Mouse (Mus musculus): ENCODE data around the gene Yap1. TPM values are rescaled to one million over a fixed set of nuclear protein-coding genes. Genes with fewer than 3 reads are reported as not detected.

Yap1 gene
- polyA plus RNA-seq, 1 experiment from 2014 or later, result 54.8 TPM

- Histone ChIP-seq H3K27ac (peak overlapping the region; percentile 5; the same call in 1 of the 2 replicates), H3K9ac (no peak overlapping the region), H3K27me3 (no peaks in the 10 kb centered on the region), H3K4me3 (no peak overlapping the region), H3K36me3 (peaks cover 80% of the 10 kb centered on the region), H3K4me1 (peaks cover 14% of the 10 kb centered on the region), H3K9me3 (no peaks in the 10 kb centered on the region), H3K4me2 (no peak overlapping the region)
- ATAC-seq (ENCODE audit: insufficient number of reproducible peaks, insufficient read depth, low FRiP score, low TSS enrichment, low read depth), result no peak
- WGBS, result 83% methylated on average over 4 of the region's 4 CpGs
Observed at GRCm38 (mm10) chr9:7947946-7948345, 56.5 kb downstream of the Yap1 start.

GRCm38 (mm10) chr9:7943796-7944462 is 60.5 kb downstream of the Yap1 start:
- ATAC-seq (ENCODE audit: insufficient number of reproducible peaks, insufficient read depth, low FRiP score, low TSS enrichment, low read depth), result no peak
- H3K27me3 ChIP-seq, result no peaks in the 10 kb centered on the region
- no peak overlapping the region for H3K4me2 ChIP-seq
- peaks cover 77% of the 10 kb centered on the region for H3K36me3 ChIP-seq
- no peak overlapping the region for H3K4me3 ChIP-seq
- peaks cover 7% of the 10 kb centered on the region; the same call in 1 of the 2 replicates for H3K4me1 ChIP-seq
- H3K9ac ChIP-seq, result no peak overlapping the region
- 87% methylated on average over 7 of the region's 7 CpGs for WGBS
- no peaks in the 10 kb centered on the region for H3K9me3 ChIP-seq
- H3K27ac ChIP-seq, result no peak overlapping the region; the same call in 1 of the 2 replicates

GRCm38 (mm10) chr9:7942701-7943100 is 61.7 kb downstream of the Yap1 start:
- Histone ChIP-seq H3K4me2 (no peak overlapping the region), H3K4me1 (peaks cover 6% of the 10 kb centered on the region; the same call in 1 of the 2 replicates), H3K9ac (no peak overlapping the region), H3K27me3 (no peaks in the 10 kb centered on the region), H3K27ac (no peak overlapping the region), H3K36me3 (peaks cover 73% of the 10 kb centered on the region), H3K9me3 (no peaks in the 10 kb centered on the region), H3K4me3 (no peak overlapping the region)
- no peak for ATAC-seq (ENCODE audit: insufficient number of reproducible peaks, insufficient read depth, low FRiP score, low TSS enrichment, low read depth)
- WGBS, result 45% methylated on average over 8 of the region's 8 CpGs

- no peak overlapping the region for H3K4me2 ChIP-seq
- no peaks in the 10 kb centered on the region for H3K9me3 ChIP-seq
- no peaks in the 10 kb centered on the region for H3K27me3 ChIP-seq
- ATAC-seq (ENCODE audit: insufficient number of reproducible peaks, insufficient read depth, low FRiP score, low TSS enrichment, low read depth), result no peak
- peaks cover 82% of the 10 kb centered on the region for H3K36me3 ChIP-seq
- H3K9ac ChIP-seq, result no peak overlapping the region
- WGBS, result 87% methylated on average over 4 of the region's 4 CpGs
- H3K4me1 ChIP-seq, result no peaks in the 10 kb centered on the region
- H3K4me3 ChIP-seq, result no peak overlapping the region
- H3K27ac ChIP-seq, result no peak overlapping the region
Observed at GRCm38 (mm10) chr9:7940075-7940474, 64.3 kb downstream of the Yap1 start.

- Histone ChIP-seq H3K36me3 (peaks cover 93% of the 10 kb centered on the region), H3K4me2 (no peak overlapping the region), H3K4me1 (no peaks in the 10 kb centered on the region), H3K9ac (no peak overlapping the region), H3K9me3 (peaks cover 21% of the 10 kb centered on the region), H3K4me3 (no peak overlapping the region), H3K27ac (no peak overlapping the region), H3K27me3 (no peaks in the 10 kb centered on the region)
- WGBS, result 97% methylated on average over 10 of the region's 10 CpGs
- no peak for ATAC-seq (ENCODE audit: insufficient number of reproducible peaks, insufficient read depth, low FRiP score, low TSS enrichment, low read depth)
Observed at GRCm38 (mm10) chr9:7934419-7934818, 70.0 kb downstream of the Yap1 start.

- H3K4me1 ChIP-seq, result no peaks in the 10 kb centered on the region; the same call in 1 of the 2 replicates
- H3K4me3 ChIP-seq, result no peak overlapping the region
- WGBS, result 58% methylated on average over 6 of the region's 6 CpGs
- H3K4me2 ChIP-seq, result no peak overlapping the region
- H3K9ac ChIP-seq, result no peak overlapping the region
- peaks cover 21% of the 10 kb centered on the region for H3K9me3 ChIP-seq
- ATAC-seq (ENCODE audit: insufficient number of reproducible peaks, insufficient read depth, low FRiP score, low TSS enrichment, low read depth), result no peak
- no peaks in the 10 kb centered on the region for H3K27me3 ChIP-seq
- no peak overlapping the region for H3K27ac ChIP-seq
- H3K36me3 ChIP-seq, result peaks cover 92% of the 10 kb centered on the region
Observed at GRCm38 (mm10) chr9:7929552-7929951, 74.8 kb downstream of the Yap1 start.

GRCm38 (mm10) chr9:7928866-7929265 is 75.5 kb downstream of the Yap1 start:
- Histone ChIP-seq H3K36me3 (peaks cover 88% of the 10 kb centered on the region), H3K9me3 (peaks cover 17% of the 10 kb centered on the region)
- 79% methylated on average over 3 of the region's 3 CpGs for WGBS

GRCm38 (mm10) chr9:7928207-7928793 is 76.1 kb downstream of the Yap1 start:
- Histone ChIP-seq H3K4me1 (no peaks in the 10 kb centered on the region; the same call in 1 of the 2 replicates), H3K27me3 (no peaks in the 10 kb centered on the region), H3K36me3 (peaks cover 82% of the 10 kb centered on the region), H3K9me3 (peaks cover 14% of the 10 kb centered on the region), H3K9ac (no peak overlapping the region), H3K27ac (no peak overlapping the region), H3K4me2 (no peak overlapping the region), H3K4me3 (no peak overlapping the region)
- 86% methylated on average over 3 of the region's 3 CpGs for WGBS
- ATAC-seq (ENCODE audit: insufficient number of reproducible peaks, insufficient read depth, low FRiP score, low TSS enrichment, low read depth), result no peak

More at GRCm38 (mm10) chr9:7928866-7929265, 75.5 kb downstream of the Yap1 start:
- Histone ChIP-seq H3K4me2 (no peak overlapping the region), H3K27me3 (no peaks in the 10 kb centered on the region), H3K27ac (no peak overlapping the region), H3K9ac (no peak overlapping the region), H3K4me3 (no peak overlapping the region), H3K4me1 (no peaks in the 10 kb centered on the region; the same call in 1 of the 2 replicates)
- no peak for ATAC-seq (ENCODE audit: insufficient number of reproducible peaks, insufficient read depth, low FRiP score, low TSS enrichment, low read depth)

GRCm38 (mm10) chr9:7914925-7915324 is 89.5 kb downstream of the Yap1 start:
- H3K9ac ChIP-seq, result no peak overlapping the region
- H3K4me1 ChIP-seq, result peaks cover 12% of the 10 kb centered on the region; the same call in 1 of the 2 replicates
- ATAC-seq (ENCODE audit: insufficient number of reproducible peaks, insufficient read depth, low FRiP score, low TSS enrichment, low read depth), result no peak
- H3K9me3 ChIP-seq, result no peaks in the 10 kb centered on the region
- no peak overlapping the region for H3K4me3 ChIP-seq
- peak overlapping the region; percentile 57 for H3K4me2 ChIP-seq
- no peaks in the 10 kb centered on the region for H3K36me3 ChIP-seq
- 59% methylated on average over 8 of the region's 8 CpGs for WGBS
- no peaks in the 10 kb centered on the region for H3K27me3 ChIP-seq
- H3K27ac ChIP-seq, result no peak overlapping the region

- Histone ChIP-seq H3K9ac (peak overlapping the region; percentile 46; the same call in 1 of the 2 replicates), H3K27me3 (no peaks in the 10 kb centered on the region), H3K4me2 (peak overlapping the region; percentile 57), H3K4me1 (peaks cover 12% of the 10 kb centered on the region; the same call in 1 of the 2 replicates), H3K9me3 (no peaks in the 10 kb centered on the region), H3K36me3 (no peaks in the 10 kb centered on the region), H3K27ac (no peak overlapping the region), H3K4me3 (peak overlapping the region; percentile 27)
- peak; percentile 82; the same call in 1 of the 2 replicates for ATAC-seq (ENCODE audit: insufficient number of reproducible peaks, insufficient read depth, low FRiP score, low TSS enrichment, low read depth)
- 2% methylated on average over 11 of the region's 11 CpGs for WGBS
Observed at GRCm38 (mm10) chr9:7914487-7914886, 89.9 kb downstream of the Yap1 start.

GRCm38 (mm10) chr9:7913953-7914352 is 90.4 kb downstream of the Yap1 start:
- H3K4me1 ChIP-seq, result peaks cover 12% of the 10 kb centered on the region; the same call in 1 of the 2 replicates
- peak overlapping the region; percentile 57 for H3K4me2 ChIP-seq
- 40% methylated on average over 19 of the region's 19 CpGs for WGBS
- no peak overlapping the region for H3K27ac ChIP-seq
- no peak for ATAC-seq (ENCODE audit: insufficient number of reproducible peaks, insufficient read depth, low FRiP score, low TSS enrichment, low read depth)
- no peaks in the 10 kb centered on the region for H3K27me3 ChIP-seq
- H3K4me3 ChIP-seq, result peak overlapping the region; percentile 27
- H3K9me3 ChIP-seq, result no peaks in the 10 kb centered on the region
- H3K36me3 ChIP-seq, result no peaks in the 10 kb centered on the region
- 0 out of 2 replicates have a peak overlapping the region, but pooled peaks have one; percentile 46 for H3K9ac ChIP-seq

Data from embryonic facial prominence, embryonic 13.5 days (tissue).